Mouse (Mus musculus): ENCODE results near the gene Gm19935.

GRCm38 (mm10) chr8:90793710-90794109 lies 23.5 kb downstream of the Gm19935 start:
- peak; percentile 91 for TF ChIP-seq CTCF (IDR thresholded peaks at IDR 0.05; ENCODE audit: low read depth)
- TF ChIP-seq EP300 (IDR thresholded peaks at IDR 0.05; ENCODE audit: low read depth) = no peak

Measured in heart, postnatal 0 days (tissue).